Mouse (Mus musculus): ENCODE data around the gene Cwc25.

DNA sequence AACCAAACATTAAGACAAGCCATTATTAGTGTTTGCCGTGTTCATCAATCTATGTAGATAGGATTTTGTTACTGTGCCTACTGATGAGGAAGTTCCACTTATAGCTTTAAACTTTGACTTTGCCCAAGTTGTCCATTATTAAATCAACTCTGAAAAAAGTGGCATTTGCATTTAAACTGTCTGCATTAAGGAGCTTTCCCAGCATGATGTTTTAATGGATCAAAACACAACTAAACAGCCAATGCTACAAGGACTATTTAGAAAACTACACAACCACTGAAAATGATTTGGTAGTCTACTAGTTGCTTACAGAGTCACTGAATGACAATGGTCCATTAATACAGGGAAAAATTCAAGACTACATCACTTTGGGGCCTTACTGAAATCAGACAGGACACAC is 12.6 kb upstream of the Cwc25 start:
- TF ChIP-seq CTCF (IDR thresholded peaks at IDR 0.05; ENCODE audit: control insufficient read depth, insufficient read depth, insufficient read length) (no peak), MYOG (IDR thresholded peaks at IDR 0.05; ENCODE audit: control insufficient read depth, extremely low read depth, insufficient read length) (no peak)

Measured in C2C12 (cell line).